Mouse (Mus musculus): Measurements from ENCODE around the gene Smap2. TPM values are rescaled to one million over a fixed set of nuclear protein-coding genes. Genes with fewer than 3 reads are reported as not detected.
"Not testable (repeated sequence)": the region's sequence is repeated elsewhere in the genome, so short reads cannot be mapped to it uniquely, and the experiment has no call there.

Gene Smap2
- 11.5 and 12.3 TPM in 2 replicates for polyA plus RNA-seq (2015; fragmentation: Nextera tagmentation; extraction: Ambion mirVana)

DNA sequence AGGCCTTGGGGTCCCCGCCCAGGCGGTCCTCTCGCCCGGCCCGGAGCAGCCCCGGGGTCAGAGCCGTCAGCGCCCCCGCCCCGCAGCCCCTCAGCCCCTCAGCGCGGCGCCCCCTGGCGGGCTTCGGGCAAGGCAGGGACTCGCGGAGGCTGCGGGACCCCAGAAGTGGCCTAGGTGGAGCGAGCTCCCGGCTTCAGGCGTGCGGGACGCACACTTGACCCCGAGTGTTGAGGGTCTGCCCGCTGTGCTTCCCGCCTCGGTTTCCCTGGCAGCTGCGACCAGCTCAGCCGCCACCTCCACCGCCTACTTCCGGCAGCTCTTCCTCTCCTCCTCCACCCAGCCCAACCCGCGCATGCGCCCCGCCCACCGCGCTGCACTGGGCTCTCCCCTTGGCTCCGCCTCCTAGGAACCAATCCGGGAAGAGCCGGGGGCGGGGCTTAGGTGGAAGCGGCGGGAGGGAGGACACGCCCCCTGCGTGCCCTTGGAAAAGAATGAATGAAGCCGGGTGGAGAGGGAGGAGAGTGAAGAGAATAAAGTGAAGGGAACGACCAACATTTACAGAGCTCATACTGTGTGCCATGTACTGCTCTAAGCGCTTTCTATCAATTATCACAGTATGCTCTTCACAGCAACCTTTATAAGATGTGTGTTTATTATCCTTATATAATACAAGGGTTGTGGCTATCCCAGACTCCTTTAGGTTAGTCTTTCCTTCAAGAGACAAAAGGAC lies at the start of gene Smap2:
Smap2 (minus strand) TSS at position 320 of the 730 bp plus-strand sequence.
- WGBS: under 1% methylated on average over 47 of the region's 48 CpGs
- Histone ChIP-seq H3K4me3 (peak within 1 kb of the TSS; percentile 94), H3K36me3 (no peaks in the 10 kb centered on the region), H3K9me3 (no peaks in the 10 kb centered on the region), H3K4me2 (peak within 1 kb of the TSS; percentile 94), H3K4me1 (peaks cover 66% of the 10 kb centered on the region), H3K9ac (peak within 1 kb of the TSS; percentile 94), H3K27ac (replicated peaks) (peak within 1 kb of the TSS; percentile 64), H3K27me3 (replicated peaks) (no peaks in the 10 kb centered on the region)
- peak; percentile 95 for ATAC-seq (ENCODE audit: extremely low read depth, insufficient number of reproducible peaks, low FRiP score, low TSS enrichment)

DNA sequence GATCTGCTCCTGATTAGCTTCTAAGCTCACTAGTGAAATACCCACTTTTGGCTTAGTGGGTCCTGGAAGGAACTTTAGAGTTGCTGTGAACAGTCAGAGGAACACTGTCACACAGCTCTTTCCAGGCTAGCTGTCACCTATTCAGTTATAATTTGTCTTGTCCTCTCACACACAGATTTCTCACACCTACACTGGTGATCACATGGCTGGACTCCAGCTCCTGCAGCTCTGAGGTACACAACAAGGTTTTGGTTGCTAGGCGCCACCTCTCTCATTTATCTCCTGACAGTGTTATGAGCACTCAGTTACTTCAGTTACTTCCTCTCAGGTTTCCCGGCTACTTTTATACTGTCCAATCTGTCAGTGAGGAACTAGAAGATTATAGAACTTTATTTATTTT lies 48.3 kb upstream of the Smap2 start:
- no peak overlapping the region for H3K4me2 ChIP-seq
- H3K4me3 ChIP-seq: no peak overlapping the region
- no peak for ATAC-seq (ENCODE audit: extremely low read depth, insufficient number of reproducible peaks, low FRiP score, low TSS enrichment)
- peaks cover 82% of the 10 kb centered on the region for H3K36me3 ChIP-seq
- no peak overlapping the region for H3K9ac ChIP-seq
- WGBS: 38% methylated on average over 2 of the region's 2 CpGs
- H3K9me3 ChIP-seq: no peaks in the 10 kb centered on the region
- no peaks in the 10 kb centered on the region for H3K27me3 ChIP-seq (replicated peaks)
- no peaks in the 10 kb centered on the region for H3K4me1 ChIP-seq
- no peak overlapping the region for H3K27ac ChIP-seq (replicated peaks)

GRCm38 (mm10) chr4:121059218-121059617 lies 42.2 kb upstream of the Smap2 start:
- not testable (repeated sequence) for ATAC-seq (ENCODE audit: extremely low read depth, insufficient number of reproducible peaks, low FRiP score, low TSS enrichment); H3K27ac ChIP-seq (replicated peaks); H3K9ac ChIP-seq; H3K4me2 ChIP-seq; H3K4me3 ChIP-seq; H3K4me1 ChIP-seq; H3K27me3 ChIP-seq (replicated peaks); H3K9me3 ChIP-seq
- 61% methylated on average over 10 of the region's 10 CpGs for WGBS
- H3K36me3 ChIP-seq: peaks cover 47% of the 10 kb centered on the region

- no peak overlapping the region for H3K27ac ChIP-seq (replicated peaks)
- no peak for ATAC-seq (ENCODE audit: extremely low read depth, insufficient number of reproducible peaks, low FRiP score, low TSS enrichment)
- 35% methylated on average over 2 of the region's 2 CpGs for WGBS
Observed at GRCm38 (mm10) chr4:121057032-121057431, 40.0 kb upstream of the Smap2 start.

GRCm38 (mm10) chr4:121056342-121056741 lies 39.3 kb upstream of the Smap2 start:
- H3K36me3 ChIP-seq: peaks cover 23% of the 10 kb centered on the region
- no peak overlapping the region for H3K4me2 ChIP-seq
- H3K9ac ChIP-seq: no peak overlapping the region
- H3K27me3 ChIP-seq (replicated peaks): peaks cover 23% of the 10 kb centered on the region
- H3K4me3 ChIP-seq: no peak overlapping the region
- ATAC-seq (ENCODE audit: extremely low read depth, insufficient number of reproducible peaks, low FRiP score, low TSS enrichment): no peak
- no peaks in the 10 kb centered on the region for H3K9me3 ChIP-seq
- 45% methylated on average over 3 of the region's 3 CpGs for WGBS
- H3K27ac ChIP-seq (replicated peaks): no peak overlapping the region
- peaks cover 14% of the 10 kb centered on the region for H3K4me1 ChIP-seq

More at GRCm38 (mm10) chr4:121057032-121057431, 40.0 kb upstream of the Smap2 start:
- Histone ChIP-seq H3K27me3 (replicated peaks) (peaks cover 22% of the 10 kb centered on the region), H3K4me2 (no peak overlapping the region), H3K36me3 (peaks cover 29% of the 10 kb centered on the region), H3K4me1 (peaks cover 10% of the 10 kb centered on the region), H3K9me3 (no peaks in the 10 kb centered on the region), H3K9ac (no peak overlapping the region), H3K4me3 (no peak overlapping the region)

- peak overlapping the region; percentile 50 for H3K9ac ChIP-seq
Observed at GRCm38 (mm10) chr4:121052454-121053323, 35.6 kb upstream of the Smap2 start.

GRCm38 (mm10) chr4:121051863-121052262 lies 34.8 kb upstream of the Smap2 start:
- H3K9ac ChIP-seq: peak overlapping the region; percentile 50
- no peaks in the 10 kb centered on the region for H3K9me3 ChIP-seq

More at GRCm38 (mm10) chr4:121052454-121053323, 35.6 kb upstream of the Smap2 start:
- Histone ChIP-seq H3K4me1 (peaks cover 14% of the 10 kb centered on the region), H3K36me3 (no peaks in the 10 kb centered on the region; the same call in 1 of the 2 replicates), H3K4me3 (peak overlapping the region; percentile 29), H3K27ac (replicated peaks) (no peak overlapping the region), H3K9me3 (no peaks in the 10 kb centered on the region), H3K27me3 (replicated peaks) (peaks cover 23% of the 10 kb centered on the region), H3K4me2 (peak overlapping the region; percentile 56)
- WGBS: 12% methylated on average over 35 of the region's 35 CpGs
- ATAC-seq (ENCODE audit: extremely low read depth, insufficient number of reproducible peaks, low FRiP score, low TSS enrichment): no peak

GRCm38 (mm10) chr4:121042946-121043345 lies 25.9 kb upstream of the Smap2 start:
- Histone ChIP-seq H3K4me3 (no peak overlapping the region), H3K9me3 (no peaks in the 10 kb centered on the region), H3K4me1 (peaks cover 36% of the 10 kb centered on the region), H3K9ac (no peak overlapping the region), H3K4me2 (no peak overlapping the region), H3K36me3 (no peaks in the 10 kb centered on the region), H3K27me3 (replicated peaks) (peaks cover 29% of the 10 kb centered on the region), H3K27ac (replicated peaks) (no peak overlapping the region)
- ATAC-seq (ENCODE audit: extremely low read depth, insufficient number of reproducible peaks, low FRiP score, low TSS enrichment): no peak
- 61% methylated on average over 3 of the region's 3 CpGs for WGBS

More at GRCm38 (mm10) chr4:121051863-121052262, 34.8 kb upstream of the Smap2 start:
- no peaks in the 10 kb centered on the region; the same call in 1 of the 2 replicates for H3K36me3 ChIP-seq
- H3K4me3 ChIP-seq: no peak overlapping the region
- H3K4me1 ChIP-seq: peaks cover 14% of the 10 kb centered on the region
- peaks cover 23% of the 10 kb centered on the region for H3K27me3 ChIP-seq (replicated peaks)
- no peak overlapping the region for H3K27ac ChIP-seq (replicated peaks)
- 28% methylated on average over 4 of the region's 4 CpGs for WGBS
- ATAC-seq (ENCODE audit: extremely low read depth, insufficient number of reproducible peaks, low FRiP score, low TSS enrichment): no peak
- peak overlapping the region; percentile 56 for H3K4me2 ChIP-seq

DNA sequence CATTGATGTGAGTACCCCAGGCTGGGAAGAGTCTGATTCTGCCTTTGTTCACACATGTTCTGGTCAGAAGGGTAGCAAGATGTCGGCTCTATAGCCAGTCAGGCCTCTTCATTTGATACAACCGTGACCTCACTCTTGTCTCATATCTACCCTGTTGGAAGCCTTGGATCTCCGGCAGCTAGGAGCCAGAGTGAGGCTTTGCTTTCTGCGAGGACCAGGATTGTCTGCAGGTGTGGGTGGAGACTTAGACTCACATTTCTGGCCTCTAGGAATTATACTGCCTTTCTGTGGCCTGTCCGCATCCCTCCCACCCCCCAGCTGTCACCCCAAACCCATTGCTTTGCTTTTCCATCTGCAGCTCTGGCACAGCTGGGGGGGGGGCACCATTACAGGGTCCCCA lies 25.4 kb upstream of the Smap2 start:
- no peak overlapping the region for H3K9ac ChIP-seq
- no peak overlapping the region for H3K4me3 ChIP-seq
- WGBS: 53% methylated on average over 5 of the region's 5 CpGs
- H3K4me2 ChIP-seq: no peak overlapping the region
- H3K27me3 ChIP-seq (replicated peaks): peaks cover 32% of the 10 kb centered on the region
- no peak for ATAC-seq (ENCODE audit: extremely low read depth, insufficient number of reproducible peaks, low FRiP score, low TSS enrichment)
- no peaks in the 10 kb centered on the region for H3K9me3 ChIP-seq
- H3K36me3 ChIP-seq: no peaks in the 10 kb centered on the region
- no peak overlapping the region for H3K27ac ChIP-seq (replicated peaks)
- peaks cover 36% of the 10 kb centered on the region for H3K4me1 ChIP-seq

- Histone ChIP-seq H3K4me2 (peak overlapping the region; percentile 90), H3K4me3 (peak overlapping the region; percentile 19; the same call in 1 of the 2 replicates), H3K36me3 (no peaks in the 10 kb centered on the region), H3K27me3 (replicated peaks) (peaks cover 32% of the 10 kb centered on the region), H3K4me1 (peaks cover 36% of the 10 kb centered on the region), H3K27ac (replicated peaks) (peak overlapping the region; percentile 81), H3K9me3 (no peaks in the 10 kb centered on the region), H3K9ac (peak overlapping the region; percentile 71)
- WGBS: 12% methylated on average over 18 of the region's 18 CpGs
- ATAC-seq (ENCODE audit: extremely low read depth, insufficient number of reproducible peaks, low FRiP score, low TSS enrichment): peak; percentile 37; the same call in 1 of the 2 replicates
Observed at GRCm38 (mm10) chr4:121040897-121041671, 24.0 kb upstream of the Smap2 start.

All from heart, embryonic 13.5 days (tissue).